Mouse (Mus musculus) left cerebral cortex, adult 11 months (tissue): Measurements from ENCODE around the gene Fez1.
A peak's percentile ranks its signal among the peaks of the same experiment; 100 is the strongest.

Source experiments
- DNase-seq: peaks from one replicate; pipeline ENCODE4 v3.0.0; 2022; ENCODE audit warnings: low spot score

Fez1 gene

DNA sequence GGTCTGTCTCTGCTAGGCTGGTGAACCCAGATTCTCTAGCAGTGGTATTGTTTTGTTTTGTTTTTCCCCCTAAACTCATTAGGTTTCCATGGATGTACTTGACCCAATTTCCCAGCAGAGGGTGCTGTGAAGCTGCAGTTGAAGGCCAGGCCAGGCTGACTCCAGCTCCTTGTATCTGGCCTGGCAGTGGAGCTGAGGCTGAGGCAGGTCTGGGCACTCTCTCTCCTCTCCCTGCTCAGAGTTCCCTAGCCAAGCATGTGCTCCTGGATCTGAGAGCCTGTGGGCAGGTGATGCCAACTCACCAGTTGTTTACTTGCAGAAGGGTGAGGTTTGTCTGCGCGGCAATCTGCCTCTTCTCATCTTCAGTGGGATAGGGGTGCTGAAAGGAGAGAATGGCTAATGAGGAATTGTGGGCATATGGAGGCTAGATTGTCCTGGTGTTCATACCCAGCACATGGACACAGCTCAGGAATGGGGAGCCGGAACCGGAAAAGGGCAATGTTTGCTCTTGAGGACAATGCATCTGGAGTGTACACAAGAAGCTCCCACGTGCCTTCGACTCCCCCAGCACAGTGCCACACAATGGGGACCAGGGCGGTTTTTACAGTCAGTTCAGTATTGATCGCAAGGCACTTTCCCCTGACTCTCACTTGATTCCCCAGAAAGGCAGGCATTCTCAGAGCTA lies 73.5 kb downstream of the Fez1 start:
- no peak for DNase-seq

DNA sequence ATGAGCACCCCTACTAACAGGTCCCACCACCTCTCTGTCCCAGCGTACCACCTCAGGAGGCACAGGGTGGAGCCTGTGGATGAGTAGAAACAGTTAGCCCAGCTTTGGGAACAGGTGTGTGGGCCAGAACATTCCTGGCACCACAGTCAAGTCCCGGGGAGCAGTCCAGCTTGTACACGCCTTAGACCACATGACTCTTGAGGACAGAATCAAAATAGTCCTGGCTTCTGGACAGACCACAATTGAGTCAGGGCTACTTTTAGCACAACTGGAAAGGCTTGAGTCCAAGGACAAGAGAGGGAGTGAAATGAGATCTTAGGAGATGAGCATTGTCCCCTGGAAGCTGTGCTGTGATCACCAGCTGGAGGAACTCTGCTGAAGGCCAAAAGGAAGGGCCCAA lies 76.9 kb downstream of the Fez1 start:
- DNase-seq = no peak

DNA sequence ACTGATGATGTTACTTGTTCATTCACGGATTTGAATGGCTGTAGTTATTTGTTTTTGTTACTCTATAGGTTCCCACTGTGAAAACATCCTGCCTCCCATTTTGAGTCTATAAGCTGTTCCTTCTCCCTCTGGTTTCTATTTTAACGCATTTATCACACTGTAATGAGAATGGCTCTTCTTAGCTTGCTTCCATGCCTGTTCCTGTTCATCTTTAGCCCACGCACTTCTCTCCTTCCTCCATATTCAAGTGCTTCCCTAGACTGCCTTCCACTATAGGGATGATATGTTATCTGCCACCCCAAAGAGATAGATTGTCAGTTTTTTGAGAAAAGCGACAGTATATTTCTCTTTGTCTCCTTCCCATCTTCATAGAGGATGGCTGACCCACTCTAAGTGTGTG lies 78.8 kb downstream of the Fez1 start:
- no peak for DNase-seq

DNA sequence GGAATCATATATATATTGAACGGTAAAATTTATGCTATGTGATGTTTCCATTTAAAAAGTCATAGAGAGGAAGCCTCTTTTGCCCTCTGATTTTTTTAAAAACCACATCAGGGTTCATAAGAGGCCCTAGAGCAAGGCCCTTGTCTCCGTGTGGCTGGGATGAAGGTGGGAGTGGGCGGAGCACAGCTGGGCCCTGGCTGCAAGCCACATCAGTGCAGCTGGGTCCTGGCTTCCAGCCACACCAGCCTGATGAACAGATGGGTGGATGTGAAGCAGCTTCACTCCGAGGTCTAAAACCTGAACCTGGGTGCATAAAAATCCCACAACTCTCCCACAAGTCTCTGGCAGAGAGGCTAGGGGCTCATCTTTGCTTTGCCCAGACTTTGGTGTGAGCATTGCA lies 83.8 kb downstream of the Fez1 start:
- no peak for DNase-seq

DNA sequence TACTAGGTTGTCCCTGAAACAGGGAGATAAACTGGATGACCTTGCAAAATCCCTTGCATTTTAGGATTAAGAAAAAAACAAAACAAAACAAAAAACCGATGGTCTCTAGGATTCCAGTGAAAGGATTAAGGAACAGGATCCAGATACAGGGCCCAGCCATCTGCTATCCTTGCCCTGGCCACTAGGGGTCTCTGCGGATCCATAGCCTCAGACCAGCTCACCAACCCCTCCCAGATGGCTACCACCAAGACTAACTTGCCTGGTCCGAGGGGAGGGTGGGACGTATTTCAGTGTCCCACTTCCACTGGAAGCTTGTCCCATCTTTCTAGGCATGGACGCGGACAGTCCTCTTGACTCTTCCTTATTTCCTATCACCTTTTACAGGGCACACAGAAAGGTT lies 94.7 kb downstream of the Fez1 start:
- DNase-seq = peak; percentile 80

DNA sequence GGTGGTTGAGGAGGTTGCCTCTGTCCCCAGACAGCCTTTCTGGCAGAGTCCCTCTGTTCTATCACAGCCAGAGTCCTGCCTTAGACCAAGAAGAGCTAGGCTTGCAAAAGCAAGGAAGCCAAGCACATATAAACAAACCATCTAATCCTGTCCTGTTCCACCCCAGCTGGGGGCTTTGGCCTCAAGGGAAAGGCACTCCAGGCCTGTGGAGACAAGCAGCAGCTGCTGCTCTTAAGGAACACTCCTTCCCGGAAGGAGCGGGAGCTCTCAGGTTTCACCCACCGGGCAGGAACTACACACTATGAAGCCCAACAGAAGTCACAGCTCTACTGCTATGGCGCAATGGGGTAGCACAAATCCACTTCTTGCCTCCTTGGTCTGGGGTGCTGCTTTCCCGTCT lies 95.3 kb downstream of the Fez1 start:
- DNase-seq = no peak

DNA sequence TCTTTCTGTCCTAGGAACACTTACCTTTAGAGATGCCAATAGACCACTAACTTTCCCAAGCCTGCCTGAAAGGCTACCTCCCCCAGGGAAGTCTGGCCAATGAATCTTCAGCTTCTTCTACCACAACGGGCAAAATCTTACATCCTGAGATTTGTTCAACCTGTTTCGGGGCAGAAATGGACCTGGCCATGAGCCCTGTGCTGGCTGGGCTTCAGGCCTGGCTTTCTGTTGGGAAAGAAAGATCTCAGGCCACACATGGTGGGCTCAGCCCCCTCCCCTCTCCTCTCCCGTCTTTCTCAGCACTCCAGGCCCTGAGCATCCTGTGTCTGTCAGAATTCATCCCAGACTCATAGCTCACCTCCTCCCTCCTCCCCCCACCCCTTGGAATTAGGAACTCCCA lies 96.9 kb downstream of the Fez1 start:
- DNase-seq = no peak

DNA sequence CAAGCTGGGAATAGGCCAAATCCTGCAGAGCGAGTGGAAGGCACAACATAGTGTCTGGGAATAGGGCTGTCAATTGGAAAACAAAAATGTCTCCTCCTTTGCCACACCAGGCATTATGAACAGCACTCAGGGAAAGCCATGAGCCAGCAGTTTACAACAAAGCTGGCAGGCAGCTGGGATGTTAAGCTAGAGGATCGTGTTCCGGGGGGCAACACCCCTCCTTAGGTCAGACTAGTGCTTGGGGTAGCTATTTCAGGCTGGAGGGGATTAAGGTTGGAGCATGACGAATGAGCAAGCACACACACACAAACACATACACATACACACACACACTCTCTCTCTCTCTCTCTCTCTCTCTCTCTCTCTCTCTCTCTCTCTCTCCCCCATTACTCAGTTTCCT lies 97.8 kb downstream of the Fez1 start:
- DNase-seq = no peak

DNA sequence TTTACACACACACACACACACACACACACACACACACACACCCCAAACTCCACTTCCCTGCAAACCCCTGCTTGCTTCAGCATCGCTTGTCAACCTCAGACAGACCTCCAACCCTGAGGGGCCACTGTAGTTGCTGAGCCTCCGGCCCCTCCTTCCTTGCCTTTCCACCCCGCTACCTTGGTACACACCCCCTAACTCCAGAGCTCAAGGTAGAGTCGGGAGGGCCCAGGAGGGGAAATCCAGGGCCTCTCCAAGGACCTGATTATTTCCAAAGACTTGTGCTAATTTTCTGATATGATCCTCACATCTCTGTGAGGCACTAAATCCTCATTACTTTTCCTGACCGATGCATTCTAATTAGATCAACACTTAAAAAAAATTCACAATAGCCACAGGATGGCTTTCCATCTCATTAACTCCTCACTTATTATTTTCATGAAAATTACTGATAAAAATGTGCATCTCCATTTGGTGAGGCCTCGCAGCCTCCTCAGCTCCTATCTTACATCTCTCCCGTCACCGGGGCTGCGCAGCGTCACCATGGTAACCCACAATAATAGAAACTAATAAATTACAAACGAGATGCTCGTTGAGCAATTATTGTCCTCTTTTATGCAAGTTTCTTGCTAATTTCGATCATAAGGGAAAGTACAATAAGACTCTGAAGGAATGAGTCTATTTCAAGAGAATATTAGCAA lies 100.2 kb downstream of the Fez1 start:
- DNase-seq = no peak

DNA sequence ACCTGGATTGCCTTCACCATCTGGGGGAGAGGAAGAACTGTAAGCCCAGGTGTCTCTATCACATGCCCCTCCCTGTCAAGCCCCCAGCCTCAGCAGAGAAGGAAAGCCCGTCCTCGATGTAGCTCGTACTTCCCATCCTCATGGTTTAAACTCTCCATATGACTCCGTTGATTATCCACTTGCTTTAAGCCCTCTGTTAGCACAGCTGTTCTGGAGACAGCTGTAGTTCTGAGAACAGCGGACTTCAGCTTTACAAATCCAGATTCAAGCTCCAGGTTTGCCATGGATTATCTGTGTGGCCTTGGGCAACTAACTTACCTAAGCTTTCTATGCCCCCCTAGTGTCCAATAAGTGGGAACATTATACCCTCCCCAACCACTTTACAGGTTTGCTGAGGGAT lies 102.1 kb downstream of the Fez1 start:
- DNase-seq = no peak
